Mouse (Mus musculus): Measurements from ENCODE around the gene Ten1. TPM values are rescaled to one million over a fixed set of nuclear protein-coding genes. Genes with fewer than 3 reads are reported as not detected.
A peak's percentile ranks its signal among the peaks of the same experiment; 100 is the strongest.

Gene Ten1
- polyA plus RNA-seq, 1 experiment from 2014 or later: 64.7 TPM

GRCm38 (mm10) chr11:116218263-116218662 lies 19.6 kb downstream of the Ten1 start:
- ATAC-seq (ENCODE audit: insufficient number of reproducible peaks, insufficient read depth, low FRiP score, low TSS enrichment, low read depth): no peak
- no peak overlapping the region for H3K4me2 ChIP-seq
- H3K36me3 ChIP-seq: no peaks in the 10 kb centered on the region; the same call in 1 of the 2 replicates
- peaks cover 9% of the 10 kb centered on the region; the same call in 1 of the 2 replicates for H3K9me3 ChIP-seq
- H3K4me3 ChIP-seq (replicated peaks): no peak overlapping the region
- H3K9ac ChIP-seq (replicated peaks): 0 out of 2 replicates have a peak overlapping the region, but pooled peaks have one; percentile 8
- peak overlapping the region; percentile 56; the same call in 1 of the 2 replicates for H3K27ac ChIP-seq
- WGBS: 90% methylated on average over 2 of the region's 2 CpGs
- peaks cover 22% of the 10 kb centered on the region for H3K4me1 ChIP-seq (replicated peaks)
- peaks cover 30% of the 10 kb centered on the region for H3K27me3 ChIP-seq

DNA sequence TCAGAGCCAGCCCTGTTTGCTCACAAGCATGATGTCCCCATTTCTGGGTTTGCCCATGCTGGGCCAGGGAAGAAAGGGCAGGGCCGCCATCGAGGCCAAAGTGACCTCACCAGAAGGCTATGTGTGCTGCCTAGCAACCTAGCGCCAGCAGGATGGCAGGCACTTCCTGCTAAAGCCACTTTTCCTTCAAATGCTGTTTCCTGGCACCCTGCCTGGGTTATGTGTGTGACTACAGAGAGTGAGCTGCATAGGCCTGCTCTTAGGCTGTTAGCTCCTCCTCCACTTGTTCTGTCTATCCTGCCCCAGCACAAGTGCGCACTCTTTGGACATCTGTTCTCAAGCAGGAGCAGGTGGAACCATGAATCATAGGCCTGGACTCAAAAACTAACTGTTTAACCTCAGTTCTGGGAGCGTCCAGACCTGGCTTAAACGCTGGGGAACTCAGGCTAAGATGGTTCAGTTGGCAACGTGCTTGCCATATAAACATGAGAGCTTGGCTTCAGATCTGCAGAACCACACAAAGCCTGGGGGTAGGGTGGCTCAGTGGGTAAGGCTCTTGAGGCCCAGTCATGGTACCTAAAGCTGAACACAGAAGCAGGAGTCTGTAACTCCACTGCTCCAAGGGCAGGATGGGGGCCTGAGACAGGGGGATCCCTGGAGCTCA lies 20.2 kb downstream of the Ten1 start:
- peaks cover 9% of the 10 kb centered on the region; the same call in 1 of the 2 replicates for H3K9me3 ChIP-seq
- ATAC-seq (ENCODE audit: insufficient number of reproducible peaks, insufficient read depth, low FRiP score, low TSS enrichment, low read depth): no peak; the same call in 1 of the 2 replicates
- WGBS: 63% methylated on average over 7 of the region's 7 CpGs
- H3K27me3 ChIP-seq: peaks cover 36% of the 10 kb centered on the region
- peak overlapping the region; percentile 56; the same call in 1 of the 2 replicates for H3K27ac ChIP-seq
- H3K4me1 ChIP-seq (replicated peaks): peaks cover 24% of the 10 kb centered on the region
- no peak overlapping the region for H3K4me2 ChIP-seq
- H3K36me3 ChIP-seq: no peaks in the 10 kb centered on the region; the same call in 1 of the 2 replicates
- 0 out of 2 replicates have a peak overlapping the region, but pooled peaks have one; percentile 8 for H3K9ac ChIP-seq (replicated peaks)
- H3K4me3 ChIP-seq (replicated peaks): no peak overlapping the region

DNA sequence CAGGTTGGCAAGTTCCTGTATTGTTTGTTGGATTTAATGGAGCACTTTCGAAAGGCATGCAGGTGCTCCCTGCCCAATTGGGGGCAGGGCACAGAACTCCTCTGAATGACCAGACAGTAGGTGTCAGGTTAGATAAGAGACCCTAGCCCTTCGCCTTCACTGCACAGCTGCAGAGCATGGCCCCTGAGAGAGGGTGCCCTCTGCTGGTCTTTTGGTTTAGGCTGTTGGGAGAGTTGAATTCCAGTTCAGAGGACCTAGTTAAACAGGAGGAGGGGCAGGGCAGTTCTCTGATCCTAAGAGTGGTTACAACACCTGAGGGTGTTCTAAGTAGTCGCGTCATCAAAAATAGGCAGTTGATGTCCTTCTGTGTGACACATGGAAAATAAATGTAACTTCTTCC lies 21.2 kb downstream of the Ten1 start:
- no peak overlapping the region for H3K4me3 ChIP-seq (replicated peaks)
- no peak overlapping the region for H3K9ac ChIP-seq (replicated peaks)
- H3K9me3 ChIP-seq: peaks cover 9% of the 10 kb centered on the region; the same call in 1 of the 2 replicates
- H3K27ac ChIP-seq: no peak overlapping the region
- H3K4me1 ChIP-seq (replicated peaks): peaks cover 25% of the 10 kb centered on the region
- WGBS: 22% methylated on average over 4 of the region's 4 CpGs
- no peaks in the 10 kb centered on the region; the same call in 1 of the 2 replicates for H3K36me3 ChIP-seq
- ATAC-seq (ENCODE audit: insufficient number of reproducible peaks, insufficient read depth, low FRiP score, low TSS enrichment, low read depth): no peak
- H3K4me2 ChIP-seq: no peak overlapping the region
- peaks cover 45% of the 10 kb centered on the region for H3K27me3 ChIP-seq

DNA sequence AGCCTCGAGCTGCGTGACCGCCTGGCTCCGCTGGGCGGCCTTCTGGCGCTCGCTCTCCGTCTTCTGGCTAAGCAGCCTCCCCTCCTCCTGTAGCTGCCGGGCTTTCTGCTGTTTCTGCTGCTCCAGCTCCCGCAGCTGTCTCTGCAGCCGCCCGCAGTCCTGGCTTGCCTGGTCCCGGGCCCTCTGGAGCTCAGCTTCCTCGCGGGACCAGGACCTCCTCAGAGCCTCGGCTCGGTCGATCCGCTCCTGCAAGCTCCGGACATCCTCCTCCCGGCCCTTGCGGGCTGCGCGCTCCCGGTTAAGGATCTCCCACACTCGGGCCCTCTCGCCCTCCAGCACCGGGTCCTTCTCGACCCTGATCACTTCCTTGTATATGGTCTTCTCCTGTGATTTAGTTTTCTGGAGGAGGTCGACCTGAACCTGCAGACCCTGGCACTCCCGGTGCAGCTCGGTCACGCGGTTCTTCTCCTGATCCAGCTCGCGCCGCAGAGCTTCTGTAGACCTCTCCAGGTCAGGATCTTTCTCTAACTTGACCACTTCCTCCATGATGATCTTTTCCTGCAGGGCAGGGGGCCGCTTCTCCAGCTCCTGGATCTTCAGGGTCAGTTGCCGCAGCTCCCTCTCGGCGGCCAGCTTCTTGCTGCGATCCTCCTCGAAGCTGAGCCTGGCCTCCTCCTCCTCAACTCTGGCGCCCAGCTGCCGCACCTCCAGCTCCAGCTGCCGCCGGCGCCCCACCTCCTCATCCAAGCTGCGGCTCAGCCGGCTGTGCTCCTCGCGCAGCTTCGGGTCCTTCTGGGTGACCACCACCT lies 23.5 kb downstream of the Ten1 start:
- 8% methylated on average over 53 of the region's 53 CpGs for WGBS
- Histone ChIP-seq H3K4me1 (replicated peaks) (peaks cover 25% of the 10 kb centered on the region), H3K9ac (replicated peaks) (peak overlapping the region; percentile 63), H3K9me3 (peaks cover 9% of the 10 kb centered on the region; the same call in 1 of the 2 replicates), H3K36me3 (no peaks in the 10 kb centered on the region; the same call in 1 of the 2 replicates), H3K27ac (no peak overlapping the region), H3K4me2 (peak overlapping the region; percentile 70), H3K4me3 (replicated peaks) (peak overlapping the region; percentile 43), H3K27me3 (peaks cover 48% of the 10 kb centered on the region)
- no peak for ATAC-seq (ENCODE audit: insufficient number of reproducible peaks, insufficient read depth, low FRiP score, low TSS enrichment, low read depth)

DNA sequence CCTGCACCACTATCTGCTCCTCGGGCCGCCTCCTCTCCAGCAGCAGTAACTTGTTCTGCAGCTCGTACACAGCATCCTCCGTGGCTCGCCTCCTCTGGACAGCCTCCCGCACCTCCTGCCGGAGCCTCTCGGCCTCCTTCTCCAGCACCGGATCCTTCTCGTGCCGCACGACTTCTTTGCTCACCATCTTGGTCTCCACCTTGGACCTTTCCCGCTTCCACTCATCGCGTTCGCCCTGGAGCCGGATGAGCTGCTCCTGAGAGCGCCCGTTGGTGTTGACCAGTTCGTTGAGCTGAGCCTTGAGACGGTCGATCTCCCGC lies 24.0 kb downstream of the Ten1 start:
- Histone ChIP-seq H3K9me3 (peaks cover 9% of the 10 kb centered on the region; the same call in 1 of the 2 replicates), H3K27ac (no peak overlapping the region), H3K4me1 (replicated peaks) (peaks cover 25% of the 10 kb centered on the region), H3K27me3 (peaks cover 48% of the 10 kb centered on the region), H3K4me2 (peak overlapping the region; percentile 70), H3K36me3 (no peaks in the 10 kb centered on the region; the same call in 1 of the 2 replicates), H3K4me3 (replicated peaks) (peak overlapping the region; percentile 43), H3K9ac (replicated peaks) (peak overlapping the region; percentile 63)
- ATAC-seq (ENCODE audit: insufficient number of reproducible peaks, insufficient read depth, low FRiP score, low TSS enrichment, low read depth): no peak
- 13% methylated on average over 23 of the region's 23 CpGs for WGBS

GRCm38 (mm10) chr11:116226414-116226813 lies 27.8 kb downstream of the Ten1 start:
- Histone ChIP-seq H3K4me3 (replicated peaks) (no peak overlapping the region), H3K9me3 (peaks cover 5% of the 10 kb centered on the region; the same call in 1 of the 2 replicates), H3K4me2 (no peak overlapping the region), H3K27me3 (peaks cover 37% of the 10 kb centered on the region), H3K27ac (no peak overlapping the region), H3K9ac (replicated peaks) (no peak overlapping the region), H3K4me1 (replicated peaks) (peaks cover 10% of the 10 kb centered on the region), H3K36me3 (no peaks in the 10 kb centered on the region)
- ATAC-seq (ENCODE audit: insufficient number of reproducible peaks, insufficient read depth, low FRiP score, low TSS enrichment, low read depth): no peak
- WGBS: 5% methylated on average over 2 of the region's 2 CpGs

DNA sequence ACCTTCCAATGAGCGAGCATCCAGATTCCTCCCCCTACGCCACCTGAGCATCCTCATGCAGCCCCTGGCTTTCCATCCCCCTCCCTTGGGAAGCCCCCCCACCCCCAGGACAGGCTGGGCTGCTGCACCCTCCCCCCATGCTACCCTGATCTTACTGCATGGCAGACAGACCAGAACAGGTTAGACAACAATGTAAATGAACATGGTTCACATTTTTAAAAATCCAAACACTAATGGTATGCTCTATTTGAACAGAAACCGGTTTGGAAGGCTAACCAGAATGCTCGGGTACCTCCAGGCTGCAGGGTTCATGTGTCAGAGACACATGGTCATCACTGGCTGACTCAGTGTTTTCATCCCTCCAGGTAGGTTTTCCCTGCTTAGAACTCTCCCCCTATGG lies 30.0 kb downstream of the Ten1 start:
- 69% methylated on average over 4 of the region's 4 CpGs for WGBS
- H3K27me3 ChIP-seq: peaks cover 23% of the 10 kb centered on the region
- no peak for ATAC-seq (ENCODE audit: insufficient number of reproducible peaks, insufficient read depth, low FRiP score, low TSS enrichment, low read depth)

DNA sequence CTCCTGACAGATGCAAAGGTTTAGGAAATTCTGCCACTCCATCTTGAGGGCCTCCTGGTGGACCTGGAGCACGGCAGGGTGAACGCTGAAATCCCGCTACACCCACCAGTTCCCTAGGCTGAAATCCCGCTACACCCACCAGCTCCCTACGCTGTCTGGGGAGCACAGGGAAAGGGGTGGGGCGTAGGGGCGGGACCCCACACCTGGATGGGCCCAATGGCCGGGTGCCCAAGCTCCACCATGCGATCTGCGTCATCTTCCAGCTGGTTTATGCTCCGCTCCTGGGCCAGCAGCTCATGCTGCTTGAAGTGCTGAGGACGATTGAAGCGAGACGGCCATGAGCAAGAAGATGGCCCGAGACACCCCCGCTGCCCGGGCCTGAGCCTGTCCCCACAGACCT lies 33.8 kb downstream of the Ten1 start:
- H3K4me1 ChIP-seq (replicated peaks): peaks cover 9% of the 10 kb centered on the region; the same call in 1 of the 2 replicates
- H3K27me3 ChIP-seq: peaks cover 23% of the 10 kb centered on the region
- H3K9me3 ChIP-seq: no peaks in the 10 kb centered on the region
- peak overlapping the region; percentile 46 for H3K4me2 ChIP-seq
- H3K4me3 ChIP-seq (replicated peaks): peak overlapping the region; percentile 21
- no peak for ATAC-seq (ENCODE audit: insufficient number of reproducible peaks, insufficient read depth, low FRiP score, low TSS enrichment, low read depth)
- no peak overlapping the region for H3K27ac ChIP-seq
- H3K9ac ChIP-seq (replicated peaks): peak overlapping the region; percentile 53
- 20% methylated on average over 17 of the region's 17 CpGs for WGBS
- H3K36me3 ChIP-seq: no peaks in the 10 kb centered on the region

More for the DNA sequence above, 30.0 kb downstream of the Ten1 start:
- no peaks in the 10 kb centered on the region for H3K9me3 ChIP-seq
- no peak overlapping the region for H3K27ac ChIP-seq
- H3K4me3 ChIP-seq (replicated peaks): no peak overlapping the region
- H3K36me3 ChIP-seq: no peaks in the 10 kb centered on the region
- H3K4me2 ChIP-seq: no peak overlapping the region
- H3K9ac ChIP-seq (replicated peaks): no peak overlapping the region
- peaks cover 12% of the 10 kb centered on the region; the same call in 1 of the 2 replicates for H3K4me1 ChIP-seq (replicated peaks)

- Histone ChIP-seq H3K9me3 (no peaks in the 10 kb centered on the region), H3K4me3 (replicated peaks) (no peak overlapping the region), H3K27ac (no peak overlapping the region), H3K4me2 (no peak overlapping the region), H3K27me3 (peaks cover 38% of the 10 kb centered on the region), H3K9ac (replicated peaks) (no peak overlapping the region), H3K36me3 (no peaks in the 10 kb centered on the region), H3K4me1 (replicated peaks) (peaks cover 24% of the 10 kb centered on the region)
- WGBS: 85% methylated on average over 8 of the region's 8 CpGs
- ATAC-seq (ENCODE audit: insufficient number of reproducible peaks, insufficient read depth, low FRiP score, low TSS enrichment, low read depth): no peak
Measured at GRCm38 (mm10) chr11:116234901-116235300, 36.2 kb downstream of the Ten1 start.

GRCm38 (mm10) chr11:116237742-116238395 lies 39.2 kb downstream of the Ten1 start, which contains the start of gene Evpl:
TSS of gene Evpl (minus strand) at chr11:116238077.
- Histone ChIP-seq H3K27ac (no peak within 1 kb of the TSS), H3K4me3 (replicated peaks) (peak within 1 kb of the TSS; percentile 22), H3K36me3 (no peaks in the 10 kb centered on the region), H3K9me3 (no peaks in the 10 kb centered on the region), H3K27me3 (peaks cover 36% of the 10 kb centered on the region), H3K9ac (replicated peaks) (peak within 1 kb of the TSS; percentile 31; the same call in 1 of the 2 replicates), H3K4me1 (replicated peaks) (peaks cover 31% of the 10 kb centered on the region), H3K4me2 (peak within 1 kb of the TSS; percentile 42)
- WGBS: 20% methylated on average over 29 of the region's 31 CpGs
- no peak for ATAC-seq (ENCODE audit: insufficient number of reproducible peaks, insufficient read depth, low FRiP score, low TSS enrichment, low read depth)

- Histone ChIP-seq H3K9ac (replicated peaks) (no peak overlapping the region), H3K4me2 (no peak overlapping the region), H3K9me3 (no peaks in the 10 kb centered on the region), H3K36me3 (peaks cover 18% of the 10 kb centered on the region), H3K27ac (no peak overlapping the region), H3K4me3 (replicated peaks) (no peak overlapping the region), H3K27me3 (peaks cover 27% of the 10 kb centered on the region), H3K4me1 (replicated peaks) (peaks cover 29% of the 10 kb centered on the region)
- WGBS: 10% methylated on average over 7 of the region's 7 CpGs
- no peak for ATAC-seq (ENCODE audit: insufficient number of reproducible peaks, insufficient read depth, low FRiP score, low TSS enrichment, low read depth)
Measured at GRCm38 (mm10) chr11:116239797-116240196, 41.1 kb downstream of the Ten1 start.

Data from limb, embryonic 12.5 days (tissue).